Mouse (Mus musculus) small intestine, adult 2 months (tissue): Measurements from ENCODE around the gene Ifna7. TPM values are rescaled to one million over a fixed set of nuclear protein-coding genes. Genes with fewer than 3 reads are reported as not detected.
"Not testable (repeated sequence)": the region's sequence is repeated elsewhere in the genome, so short reads cannot be mapped to it uniquely, and the experiment has no call there.

Source experiments
- H3K27ac ChIP-seq: fragments of 200-500 bp; 2 replicates; pipeline ENCODE4 v1.5.1; 2012; ENCODE audit warnings: low read depth, low read length, control low read depth, inconsistent platforms; ENCODE audit not compliant: insufficient read depth
- H3K27me3 ChIP-seq: fragments of 200-500 bp; 2 replicates; pipeline ENCODE4 v1.6.1; 2012; ENCODE audit warnings: mild to moderate bottlenecking, moderate library complexity, low read length, inconsistent platforms; ENCODE audit not compliant: control insufficient read depth, insufficient read depth
- H3K36me3 ChIP-seq: fragments of 200-500 bp; 2 replicates; pipeline ENCODE4 v1.6.1; 2012; ENCODE audit warnings: mild to moderate bottlenecking, low read length, control low read depth, inconsistent platforms; ENCODE audit not compliant: control insufficient read depth, insufficient read depth
- H3K4me1 ChIP-seq: fragments of 200-500 bp; 2 replicates; pipeline ENCODE4 v1.6.1; 2012; ENCODE audit warnings: low read length, inconsistent platforms, mixed read lengths; ENCODE audit not compliant: control insufficient read depth, insufficient read depth, insufficient read length
- H3K4me3 ChIP-seq: fragments of 200-500 bp; 2 replicates; pipeline ENCODE4 v1.5.1; 2012; ENCODE audit warnings: low read depth, mild to moderate bottlenecking, control low read depth, inconsistent platforms, low read length, moderate library complexity
- CTCF ChIP-seq: fragments of 200-500 bp; IDR thresholded peaks from 2 replicates; pipeline ENCODE4 v1.5.1; 2012; ENCODE audit warnings: low read depth, mild to moderate bottlenecking, control low read depth, inconsistent platforms, low read length, moderate library complexity, mixed read lengths; ENCODE audit not compliant: insufficient replicate concordance, insufficient read length; ENCODE audit errors: extremely low read depth
- POLR2A ChIP-seq: fragments of 200-500 bp; IDR thresholded peaks from 2 replicates; pipeline ENCODE4 v1.6.1; 2012; ENCODE audit warnings: low read depth, mild to moderate bottlenecking, control low read depth, inconsistent platforms, low read length, moderate library complexity
- WGBS: fragments of 180-500 bp; shearing (Covaris S2); methylation state at CpG from one replicate; pipeline ENCODE4 v1.1.7; 2018; 5-methylcytosine and 5-hydroxymethylcytosine counted together
- polyA plus RNA-seq: library from polyadenylated mRNA; depleted of rRNA; stranded (reverse); fragments of >200 nt; gene quantifications from 2 replicates; pipeline ENCODE4 v1.2.3, GENCODE M21; 2012

The Ifna7 gene
- polyA plus RNA-seq, 1 experiment, result not detected

GRCm38 (mm10) chr4:88830523-88830922 is 14.5 kb downstream of the Ifna7 start:
- no peaks in the 10 kb centered on the region for H3K27me3 ChIP-seq
- TF ChIP-seq POLR2A (no peak), CTCF (no peak)
- H3K36me3 ChIP-seq, result no peaks in the 10 kb centered on the region
- H3K27ac ChIP-seq, result no peak overlapping the region
- WGBS, result 22% methylated on average over 4 of the region's 4 CpGs
- no peak overlapping the region for H3K4me3 ChIP-seq
- no peaks in the 10 kb centered on the region for H3K4me1 ChIP-seq

GRCm38 (mm10) chr4:88835225-88835624 is 19.2 kb downstream of the Ifna7 start, which contains the start of gene Ifna5:
Gene Ifna5 (plus strand): TSS chr4:88835525.
- not testable (repeated sequence) for H3K4me1 ChIP-seq, H3K36me3 ChIP-seq, H3K4me3 ChIP-seq, H3K27me3 ChIP-seq, H3K27ac ChIP-seq
- 71% methylated on average over 1 of the region's 1 CpGs for WGBS

GRCm38 (mm10) chr4:88838828-88839227 is 22.8 kb downstream of the Ifna7 start:
- no peak overlapping the region for H3K27ac ChIP-seq
- 0 out of 2 replicates have a peak, but pooled peaks cover 2% of the 10 kb centered on the region for H3K4me1 ChIP-seq
- H3K36me3 ChIP-seq, result no peaks in the 10 kb centered on the region
- peaks cover 3% of the 10 kb centered on the region; the same call in 1 of the 2 replicates for H3K27me3 ChIP-seq
- TF ChIP-seq POLR2A (no peak), CTCF (no peak)
- no peak overlapping the region for H3K4me3 ChIP-seq
- WGBS, result 35% methylated on average over 3 of the region's 3 CpGs

- no peak overlapping the region for H3K27ac ChIP-seq
Observed at GRCm38 (mm10) chr4:88840058-88840457, 24.0 kb downstream of the Ifna7 start.

GRCm38 (mm10) chr4:88841438-88841911 is 25.4 kb downstream of the Ifna7 start, which contains the start of gene Ifna4:
Gene Ifna4 (plus strand): TSS chr4:88841861.
- 61% methylated on average over 2 of the region's 2 CpGs for WGBS
- no peaks in the 10 kb centered on the region for H3K36me3 ChIP-seq

More at GRCm38 (mm10) chr4:88840058-88840457, 24.0 kb downstream of the Ifna7 start:
- TF ChIP-seq POLR2A, result no peak
- TF ChIP-seq CTCF, result no peak
- Histone ChIP-seq H3K36me3 (no peaks in the 10 kb centered on the region), H3K4me1 (0 out of 2 replicates have a peak, but pooled peaks cover 2% of the 10 kb centered on the region), H3K27me3 (peaks cover 3% of the 10 kb centered on the region; the same call in 1 of the 2 replicates), H3K4me3 (no peak overlapping the region)
- WGBS, result 59% methylated on average over 3 of the region's 3 CpGs

GRCm38 (mm10) chr4:88845334-88845733 is 29.3 kb downstream of the Ifna7 start:
- Histone ChIP-seq H3K27me3 (peaks cover 3% of the 10 kb centered on the region; the same call in 1 of the 2 replicates), H3K36me3 (no peaks in the 10 kb centered on the region), H3K4me1 (0 out of 2 replicates have a peak, but pooled peaks cover 2% of the 10 kb centered on the region), H3K27ac (no peak overlapping the region), H3K4me3 (no peak overlapping the region)
- TF ChIP-seq POLR2A, result no peak
- no peak for TF ChIP-seq CTCF
- WGBS, result 37% methylated on average over 2 of the region's 2 CpGs

More at GRCm38 (mm10) chr4:88841438-88841911, 25.4 kb downstream of the Ifna7 start, which contains the start of gene Ifna4:
- 0 out of 2 replicates have a peak, but pooled peaks cover 2% of the 10 kb centered on the region for H3K4me1 ChIP-seq
- no peak within 1 kb of the TSS for H3K27ac ChIP-seq
- H3K4me3 ChIP-seq, result no peak within 1 kb of the TSS
- peaks cover 3% of the 10 kb centered on the region; the same call in 1 of the 2 replicates for H3K27me3 ChIP-seq
- TF ChIP-seq POLR2A (no peak), CTCF (no peak)

GRCm38 (mm10) chr4:88849698-88850097 is 33.7 kb downstream of the Ifna7 start, which contains the start of gene Ifna1:
Gene Ifna1 (plus strand): TSS chr4:88850087.
- Histone ChIP-seq H3K4me1 (no peaks in the 10 kb centered on the region), H3K27me3 (no peaks in the 10 kb centered on the region), H3K27ac (no peak within 1 kb of the TSS), H3K36me3 (no peaks in the 10 kb centered on the region), H3K4me3 (no peak within 1 kb of the TSS)
- WGBS, result 69% methylated on average over 1 of the region's 1 CpGs
- TF ChIP-seq POLR2A, result no peak
- no peak for TF ChIP-seq CTCF
